Mouse (Mus musculus): ENCODE measurements at regions not wholly inside any gene's neighbourhood (a gene's known extent, or its start where the extent isn't known, plus 50 kb on each side); places are given as distances from the start of the nearest gene placed in this dataset.

DNA sequence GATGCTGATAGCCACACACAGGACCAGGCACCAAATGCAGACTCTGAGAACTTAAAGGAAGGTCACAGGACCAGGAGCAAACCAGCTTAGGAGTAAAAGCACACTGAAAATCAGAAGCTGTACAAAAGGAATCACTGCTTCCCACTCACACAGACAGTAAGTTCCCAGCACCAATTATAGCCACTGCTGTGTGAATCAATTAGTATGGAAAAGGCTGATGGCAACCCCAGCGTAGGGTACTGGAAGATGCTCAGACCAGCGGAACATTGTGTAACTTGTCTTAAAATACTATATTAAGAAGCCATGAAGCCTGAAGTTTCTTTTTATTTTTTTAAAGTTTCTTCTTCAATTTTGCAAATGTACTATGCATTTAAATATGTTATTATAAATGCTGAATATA lies 115.8 kb downstream of the Lnpk start:
- no peak for DNase-seq (ENCODE audit: low spot score)

DNA sequence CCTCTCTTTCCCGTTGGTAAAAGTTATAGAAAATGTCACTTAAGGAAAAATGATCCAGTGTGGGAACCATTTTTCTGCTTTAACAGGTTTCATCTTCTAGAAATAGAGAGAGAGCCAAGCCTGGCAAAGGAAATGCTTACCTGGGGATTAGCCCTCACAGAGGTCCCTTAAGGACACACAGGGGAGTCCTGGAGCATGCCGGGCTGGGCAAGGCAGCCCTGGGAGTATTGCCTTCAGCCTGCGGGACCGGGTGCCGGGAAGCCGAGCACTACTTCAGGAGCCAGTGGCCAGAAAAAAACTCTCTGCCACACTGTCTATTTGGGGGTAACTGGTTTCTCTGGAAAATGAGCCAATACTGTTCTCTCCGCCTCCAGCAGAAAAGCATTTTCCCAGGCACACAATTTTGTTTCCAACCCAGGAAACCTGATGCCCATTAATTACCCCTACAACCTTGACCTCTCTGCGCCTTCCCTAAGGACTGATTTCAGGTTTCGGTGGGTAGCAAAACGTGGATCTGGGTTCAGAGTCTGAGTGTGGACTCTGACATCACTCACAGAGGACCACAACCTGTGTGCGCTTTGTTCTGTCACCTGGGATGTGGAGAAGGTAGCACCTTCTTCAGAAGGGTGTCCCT lies 117.9 kb downstream of the Lnpk start:
- DNase-seq (ENCODE audit: low spot score): no peak

DNA sequence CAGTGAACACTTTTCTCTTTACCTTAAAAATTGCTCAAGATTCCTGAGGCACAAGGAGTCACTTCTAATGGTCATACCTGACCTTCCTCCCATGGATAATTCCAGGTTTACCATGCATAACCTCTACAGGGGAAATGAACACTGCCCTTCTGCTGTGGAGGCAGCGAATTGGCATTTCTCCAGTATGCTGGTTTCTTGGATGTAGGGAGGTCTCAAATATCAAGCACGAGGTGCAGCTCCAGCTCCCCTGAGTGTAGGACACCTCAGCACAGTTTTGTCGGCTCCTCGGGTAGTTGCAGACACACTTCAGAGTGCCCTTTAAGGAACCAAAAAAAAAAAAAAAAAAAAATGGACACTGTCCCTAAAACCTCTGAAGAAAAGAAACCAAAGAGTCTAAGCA lies 124.8 kb downstream of the Lnpk start:
- no peak for DNase-seq (ENCODE audit: low spot score)

DNA sequence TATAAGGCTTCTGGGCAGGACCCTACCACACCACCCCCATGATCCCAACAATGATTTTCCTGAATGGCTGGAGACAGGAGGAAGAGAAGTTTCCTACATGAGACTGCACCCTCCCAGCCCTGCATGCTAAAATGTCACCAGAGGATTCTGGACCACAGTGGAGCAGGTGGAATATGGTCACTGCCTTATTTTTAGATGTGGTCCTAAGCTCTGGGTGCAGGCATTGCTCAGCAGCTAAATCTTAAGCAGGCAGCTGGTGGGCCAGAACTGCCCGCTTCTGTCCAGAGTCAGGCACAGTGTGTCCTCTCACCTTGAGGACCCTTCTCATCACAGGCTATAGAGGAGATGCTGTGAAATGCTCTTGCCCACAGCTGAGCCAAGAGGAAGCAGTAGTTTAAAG lies 126.6 kb downstream of the Lnpk start:
- no peak for DNase-seq (ENCODE audit: low spot score)

DNA sequence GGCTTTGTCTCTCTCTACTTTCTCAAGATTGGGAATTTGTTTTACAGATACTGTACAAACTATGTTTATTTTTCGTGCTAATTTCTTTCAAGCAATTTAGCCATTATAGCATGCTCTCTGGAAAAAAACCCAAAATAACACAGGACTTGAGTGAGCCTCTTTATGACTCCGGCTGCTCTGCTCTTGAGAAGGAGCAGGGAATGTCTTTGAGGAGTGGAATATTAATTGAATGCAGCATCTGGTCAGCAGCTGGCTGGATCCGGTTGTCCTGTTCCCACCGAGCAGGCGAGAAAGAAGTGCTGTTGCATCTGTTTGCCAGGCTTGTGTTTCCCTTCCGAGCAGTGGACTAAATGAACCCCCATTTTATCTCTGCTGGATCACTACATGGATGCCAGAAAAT lies 127.7 kb downstream of the Lnpk start:
- no peak for DNase-seq (ENCODE audit: low spot score)

DNA sequence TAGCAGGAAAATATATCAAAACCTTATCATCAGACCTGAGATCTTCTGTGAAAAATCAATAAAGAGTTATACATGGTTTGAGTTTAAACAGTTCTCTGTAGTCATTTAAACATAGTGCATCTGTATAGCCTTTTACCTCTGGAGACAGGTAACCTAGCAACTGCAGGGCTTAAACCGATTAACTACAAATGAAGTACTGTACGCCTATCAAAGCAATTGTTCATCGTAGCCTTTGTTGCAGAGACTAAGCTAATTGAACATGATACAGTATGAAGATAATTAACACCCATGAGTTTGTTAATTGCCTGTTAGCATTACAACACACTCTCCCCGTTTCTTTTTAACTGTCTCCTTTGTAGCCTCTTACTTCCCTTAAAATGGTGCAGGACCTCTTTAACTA lies 128.2 kb downstream of the Lnpk start:
- DNase-seq (ENCODE audit: low spot score): no peak

DNA sequence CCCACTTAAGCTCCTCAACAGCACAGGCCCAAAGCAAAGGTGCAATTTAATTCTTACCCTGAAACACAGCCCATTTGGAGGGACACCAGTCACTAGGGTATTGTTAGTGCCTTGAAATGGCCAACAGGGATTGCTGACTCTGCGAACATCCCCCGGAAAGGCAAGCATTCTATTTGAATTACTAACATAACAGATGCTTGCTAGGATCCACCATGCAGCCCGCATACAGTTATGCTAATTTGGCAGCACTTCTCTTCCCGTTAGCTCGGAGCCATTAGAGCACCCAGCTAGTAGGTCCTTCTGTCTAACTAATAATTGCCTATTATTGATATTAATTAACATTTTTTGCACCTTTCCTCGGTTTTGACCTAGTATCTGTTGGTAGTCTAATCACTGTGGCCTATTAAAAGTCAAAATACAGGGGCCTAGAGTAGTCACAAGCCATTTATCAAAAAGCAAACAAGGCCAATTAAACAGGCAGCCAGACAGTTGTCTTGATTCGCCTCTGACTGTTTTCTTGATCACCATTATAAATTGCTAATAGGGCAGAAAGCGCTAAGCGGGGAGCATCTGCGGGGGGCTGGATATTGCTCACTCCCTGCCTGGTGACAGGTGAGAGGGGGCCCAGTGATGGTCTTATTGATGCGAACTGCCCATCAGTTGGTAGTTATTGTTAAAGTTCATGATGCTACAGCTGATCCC lies 129.0 kb downstream of the Lnpk start:
- no peak for DNase-seq (ENCODE audit: low spot score)

DNA sequence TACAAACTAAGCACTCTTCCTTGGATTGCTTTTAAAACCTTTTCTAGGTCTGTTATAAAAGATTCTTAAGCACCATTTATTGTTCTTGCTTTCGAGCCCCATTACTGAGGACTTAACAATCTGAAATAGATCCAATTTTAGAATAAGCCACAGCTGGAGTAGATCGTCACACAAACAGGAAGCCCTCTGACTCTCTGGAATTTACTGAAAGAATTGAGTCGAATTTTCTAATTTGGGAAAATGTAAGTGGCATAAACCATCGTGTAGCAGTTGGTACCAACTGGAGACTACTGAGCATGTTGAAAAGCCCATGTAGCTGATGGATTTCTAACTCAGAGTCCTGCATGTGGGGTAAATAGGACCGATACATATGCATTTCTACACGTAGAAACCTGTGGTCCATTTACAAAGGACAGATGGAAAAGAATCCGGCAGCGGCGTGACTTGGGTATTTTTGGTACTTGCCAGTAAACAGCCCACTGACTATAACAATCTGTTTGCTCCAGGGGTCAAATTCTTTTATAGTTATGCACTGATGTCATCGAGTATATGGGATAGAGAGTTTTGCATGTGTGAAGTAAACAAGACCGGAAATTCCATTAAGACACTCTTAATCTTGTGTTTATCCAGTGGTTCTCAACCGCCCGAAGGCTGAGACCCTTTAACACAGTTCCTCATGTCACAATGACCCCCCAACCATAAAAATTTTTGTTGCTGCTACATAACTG lies 143.9 kb downstream of the Lnpk start:
- no peak for DNase-seq (ENCODE audit: low spot score)

DNA sequence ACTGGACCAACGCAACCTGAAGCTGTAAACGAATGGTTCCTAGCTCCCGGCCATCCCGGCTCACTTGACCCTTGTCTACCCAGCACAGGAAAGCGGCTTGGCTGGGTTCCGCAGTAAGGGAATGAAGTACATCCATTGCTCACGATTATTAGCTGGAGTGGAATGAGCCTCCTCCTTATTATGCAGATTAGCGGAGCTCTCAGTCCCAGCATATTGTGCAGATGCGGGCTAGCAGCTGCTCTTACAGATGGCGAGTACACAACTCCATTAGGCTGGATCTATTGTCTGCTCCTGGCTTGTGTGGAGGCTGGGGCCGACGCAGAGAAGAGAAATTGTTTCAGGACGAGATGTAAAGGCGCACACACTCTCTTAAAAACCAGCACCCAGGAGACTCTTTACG lies 152.5 kb downstream of the Lnpk start:
- no peak for DNase-seq (ENCODE audit: low spot score)

DNA sequence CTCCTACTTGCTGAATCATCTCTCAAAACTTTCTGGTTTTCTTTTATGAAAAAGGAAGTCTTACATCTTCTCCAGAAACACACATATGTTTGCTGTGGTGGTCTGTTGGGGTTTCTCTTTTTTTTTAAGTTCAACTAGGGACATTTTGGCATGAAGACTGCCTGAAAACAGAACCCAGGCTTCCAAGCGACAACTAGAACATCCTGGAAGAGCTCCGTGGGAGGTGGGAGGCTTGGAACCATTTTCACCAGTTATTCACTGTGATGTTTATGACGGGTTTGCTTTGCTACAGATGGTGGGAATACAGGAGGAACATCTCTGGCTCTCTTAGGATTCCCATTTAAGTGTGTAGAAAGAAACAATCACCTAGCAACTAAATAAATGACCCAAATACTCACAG lies 154.5 kb downstream of the Lnpk start:
- no peak for DNase-seq (ENCODE audit: low spot score)

DNA sequence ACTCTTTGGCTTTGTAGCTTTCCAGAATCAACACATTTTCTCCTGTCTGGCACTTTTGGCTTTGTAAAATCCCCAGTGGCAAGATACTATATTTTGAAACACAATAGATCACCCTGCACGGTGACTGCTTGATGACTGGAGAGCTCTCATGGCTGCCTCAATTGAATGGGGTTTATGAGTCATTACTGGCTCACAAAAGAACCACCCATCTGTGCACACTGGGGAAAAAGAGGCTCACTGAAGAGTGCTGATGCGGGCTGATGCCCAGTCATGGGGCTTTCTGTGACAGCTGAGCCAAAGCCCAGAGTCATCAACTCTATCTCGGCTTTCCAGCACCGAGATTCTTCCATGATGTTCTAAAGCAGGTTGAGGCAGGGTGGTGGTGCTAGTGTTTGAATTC lies 163.1 kb downstream of the Lnpk start:
- no peak for DNase-seq (ENCODE audit: low spot score)

DNA sequence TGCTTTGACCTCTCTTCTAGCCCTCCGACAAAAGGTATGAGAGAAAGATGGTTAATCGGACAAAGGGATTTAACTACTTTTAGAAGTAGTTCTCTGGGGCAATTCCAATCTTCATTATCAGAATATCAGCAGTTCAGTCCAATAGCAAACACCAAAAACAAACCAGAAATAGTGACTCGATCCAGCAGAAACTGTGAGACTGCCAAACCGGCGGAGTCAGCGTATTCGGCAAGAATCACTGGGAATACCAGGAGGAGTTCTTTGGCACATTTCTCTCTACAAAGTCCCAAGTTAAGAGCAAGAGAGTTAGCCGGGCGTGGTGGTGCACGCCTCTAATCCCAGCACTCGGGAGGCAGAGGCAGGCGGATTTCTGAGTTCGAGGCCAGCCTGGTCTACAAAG lies 164.5 kb downstream of the Lnpk start:
- DNase-seq (ENCODE audit: low spot score): no peak

DNA sequence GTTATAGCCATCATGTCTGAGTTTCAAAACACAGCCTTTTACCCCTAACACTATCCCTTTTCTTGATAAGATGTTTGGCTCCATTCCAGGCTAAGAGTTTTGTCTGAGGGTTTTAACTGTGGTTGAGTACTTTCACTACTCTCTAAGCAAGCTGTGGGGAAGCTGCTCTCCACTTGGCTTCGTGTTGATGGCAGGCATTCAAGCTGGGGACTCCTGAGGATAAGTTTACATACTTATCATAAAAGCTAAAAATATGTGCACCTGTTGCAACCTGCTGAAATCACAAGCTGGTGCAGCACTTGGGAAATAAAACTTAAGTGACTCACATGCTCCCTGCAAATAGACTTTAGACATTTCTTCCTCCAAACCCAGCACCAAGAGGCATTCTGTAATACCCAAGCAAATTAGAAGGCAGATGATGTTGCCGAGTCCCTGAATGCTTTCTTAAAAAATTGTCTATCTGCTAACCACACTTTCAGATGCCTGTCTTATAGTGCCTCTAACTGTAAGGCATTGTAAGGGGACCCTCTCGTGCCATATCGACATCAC lies 169.3 kb downstream of the Lnpk start:
- no peak for DNase-seq (ENCODE audit: low spot score)

DNA sequence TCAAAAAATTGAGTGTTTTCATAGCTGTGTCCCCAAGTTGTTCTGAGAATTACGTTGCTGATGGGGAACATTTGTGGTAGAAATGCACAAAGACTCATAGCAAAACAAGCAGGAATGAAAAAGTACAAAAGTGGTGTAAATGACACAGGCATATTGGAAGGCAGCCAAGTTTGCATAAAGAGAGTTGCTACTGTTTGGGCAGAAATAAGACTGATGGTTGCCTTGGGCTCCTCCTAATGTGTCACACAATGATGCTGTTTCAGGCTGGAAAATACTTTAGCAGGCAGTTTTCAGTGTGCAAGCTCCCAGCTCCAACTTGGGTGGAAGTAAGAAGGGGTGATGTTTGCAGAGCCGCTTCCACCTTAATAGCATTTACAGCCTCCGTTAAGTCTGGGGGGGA lies 174.7 kb downstream of the Lnpk start:
- no peak for DNase-seq (ENCODE audit: low spot score)

DNA sequence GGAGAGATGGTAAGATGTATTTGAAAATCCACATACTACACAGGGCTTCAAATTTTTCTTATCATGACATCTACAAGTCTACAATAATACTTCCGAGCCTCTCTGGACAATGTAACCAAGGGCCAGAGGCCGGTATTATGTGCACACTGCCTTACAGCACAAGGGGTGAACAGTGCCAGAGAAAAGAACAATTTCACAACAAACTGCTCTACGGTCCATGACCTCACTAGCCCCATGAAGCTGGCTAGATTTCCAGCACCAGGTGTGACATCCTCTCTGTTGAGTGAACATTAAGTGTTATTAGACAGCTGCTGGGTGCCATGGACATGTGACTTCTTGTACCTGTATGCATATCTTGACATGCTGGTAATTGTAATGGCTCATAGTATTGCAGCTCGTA lies 188.2 kb downstream of the Lnpk start:
- no peak for DNase-seq (ENCODE audit: low spot score)

DNA sequence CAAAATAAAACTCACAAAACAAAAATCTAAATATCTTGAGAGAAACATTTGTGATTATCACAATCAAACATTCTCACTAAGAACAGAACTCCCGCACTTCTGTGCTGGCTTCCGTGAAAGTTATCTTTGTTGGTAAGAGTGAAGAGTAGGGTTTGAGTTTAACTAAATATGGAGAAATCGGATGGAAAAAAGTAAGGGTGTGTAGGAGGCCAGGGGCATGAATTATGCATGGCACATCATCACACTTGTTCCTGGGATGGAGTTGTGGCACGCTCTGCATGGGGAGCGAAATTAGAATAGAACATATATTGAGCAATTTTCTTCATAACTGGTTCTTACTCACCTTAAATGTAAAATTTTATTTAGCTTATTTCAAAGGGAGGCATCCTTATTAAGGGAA lies 191.2 kb downstream of the Lnpk start:
- DNase-seq (ENCODE audit: low spot score): no peak

DNA sequence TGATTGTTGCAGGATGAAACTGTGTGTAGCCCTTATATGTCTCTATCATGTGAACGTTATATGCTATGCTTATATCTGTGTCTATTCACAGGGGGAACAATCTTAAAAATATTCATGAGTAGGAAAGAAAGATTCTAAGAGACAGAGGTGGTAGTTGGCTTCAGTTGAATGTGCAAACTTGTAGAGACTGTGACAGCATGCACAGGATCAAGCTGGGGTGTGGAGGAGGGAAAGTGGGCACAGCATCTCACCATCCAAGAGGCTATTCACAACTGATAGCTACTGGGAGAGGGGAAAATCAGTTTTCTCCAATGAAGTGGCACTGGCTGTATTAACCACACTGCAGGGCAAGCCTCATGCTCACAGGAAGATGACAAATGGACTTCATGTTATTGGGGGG lies 194.3 kb downstream of the Lnpk start:
- no peak for DNase-seq (ENCODE audit: low spot score)

DNA sequence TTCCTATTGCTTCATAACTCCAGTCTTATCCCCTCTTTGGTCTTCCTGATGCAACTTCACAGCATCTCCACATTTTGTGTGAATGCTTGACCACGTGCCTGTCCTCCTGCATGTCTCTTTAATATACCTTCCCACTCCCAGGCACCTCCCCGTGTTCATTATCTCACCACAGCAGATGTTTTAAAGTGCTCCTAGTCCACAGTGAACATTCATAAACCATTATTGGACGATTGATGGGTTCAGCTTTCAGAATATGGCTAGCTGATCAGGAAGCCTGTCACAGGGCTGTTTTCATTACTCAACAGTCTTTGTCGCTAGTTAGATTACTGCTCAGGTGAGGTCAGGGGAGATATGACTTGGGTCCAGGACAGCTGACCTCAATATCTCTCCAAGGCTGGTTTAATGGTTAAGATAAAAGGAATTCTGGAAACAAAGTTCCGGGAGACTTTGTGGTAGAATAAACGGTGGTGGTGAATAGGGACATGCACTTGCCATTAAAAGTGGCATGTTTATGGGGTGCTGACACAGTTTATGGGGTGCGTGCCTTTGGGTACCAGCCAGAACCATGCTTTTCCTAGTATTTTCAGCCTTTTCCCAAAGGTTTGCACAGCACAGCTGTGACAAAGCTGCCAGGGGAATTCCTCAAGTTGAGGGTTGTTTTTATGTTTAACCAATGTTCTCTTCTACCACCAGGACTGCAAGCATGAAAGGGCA lies 198.5 kb downstream of the Lnpk start:
- DNase-seq (ENCODE audit: low spot score): no peak

DNA sequence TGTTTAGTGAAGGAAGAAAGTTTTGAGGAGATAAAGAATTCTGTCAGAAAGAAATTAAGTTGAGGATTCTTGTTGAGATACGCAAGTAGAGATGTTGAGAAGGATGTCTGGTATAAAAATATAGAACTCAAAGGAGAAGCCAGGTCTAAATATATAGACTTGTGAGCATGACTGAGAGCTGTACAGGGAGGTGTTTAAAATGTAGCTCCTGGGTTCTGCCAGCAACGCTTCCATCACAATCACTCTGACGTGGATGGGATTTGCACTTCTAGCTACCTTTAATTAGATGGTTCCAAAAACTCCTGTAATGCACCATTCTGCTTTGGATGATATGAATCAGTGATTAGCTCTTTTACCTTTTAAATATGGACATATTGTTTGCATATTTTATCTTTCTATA lies 200.5 kb downstream of the Lnpk start:
- no peak for DNase-seq (ENCODE audit: low spot score)

DNA sequence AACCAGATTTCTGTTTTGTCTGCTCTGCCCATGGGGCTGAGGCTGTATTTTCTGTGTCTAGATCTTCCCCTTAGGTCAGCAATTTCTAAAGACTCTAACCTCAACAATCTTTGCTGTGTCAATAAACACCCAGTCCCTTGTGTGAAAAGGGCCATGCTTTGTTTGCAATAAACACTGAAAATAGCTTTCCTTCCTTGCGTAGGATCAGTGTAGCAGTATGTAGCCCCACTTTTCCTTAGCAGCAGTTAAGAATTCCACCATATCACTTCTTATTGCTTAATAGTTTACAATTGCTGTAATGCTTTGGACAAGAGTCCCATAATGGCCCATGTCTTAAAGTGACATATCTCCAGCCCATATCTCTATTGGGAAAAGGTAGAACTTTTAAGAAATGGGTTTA lies 205.3 kb downstream of the Lnpk start:
- no peak for DNase-seq (ENCODE audit: low spot score)

DNA sequence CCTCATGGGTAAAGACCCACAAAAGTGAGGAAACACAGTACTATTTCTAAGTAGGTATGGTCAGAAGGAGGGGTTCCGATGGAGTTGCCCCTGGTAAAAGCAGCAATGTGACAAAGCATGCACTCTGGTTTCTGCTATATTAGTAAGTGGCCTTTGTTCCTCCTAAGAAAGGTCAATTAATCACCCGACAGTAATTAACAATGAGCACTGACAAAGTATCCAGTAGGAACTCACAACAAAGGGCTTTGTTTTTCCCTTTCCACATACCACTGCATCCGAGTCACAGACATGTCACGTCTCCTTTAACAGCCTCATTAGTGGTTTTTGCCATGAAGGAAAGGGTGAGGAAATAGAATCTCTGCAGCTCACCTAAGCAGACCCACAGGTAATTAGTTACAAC lies 206.2 kb downstream of the Lnpk start:
- DNase-seq (ENCODE audit: low spot score): no peak

DNA sequence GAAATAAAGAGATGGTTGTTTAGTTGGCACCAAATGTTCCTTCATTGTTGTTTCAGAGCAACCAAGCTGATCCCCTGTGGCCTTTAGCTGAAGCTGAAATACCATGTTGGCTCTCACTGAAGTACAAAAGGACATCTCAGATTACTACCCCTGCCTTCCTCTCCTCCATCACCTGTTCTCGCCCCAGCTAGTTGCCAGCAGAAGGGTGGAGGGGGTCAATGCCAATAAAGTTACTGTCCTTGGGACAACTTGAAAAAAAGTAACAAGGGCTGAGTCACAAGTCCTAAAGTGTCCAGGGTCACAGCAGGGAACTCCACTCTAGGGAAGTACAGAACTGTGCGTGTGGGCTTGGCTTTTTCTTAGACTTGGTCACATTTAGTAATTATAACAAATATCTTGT lies 216.0 kb downstream of the Lnpk start:
- DNase-seq (ENCODE audit: low spot score): no peak
